Mouse (Mus musculus) layer of hippocampus, adult 9-11 months (tissue): ENCODE data around the gene Col4a3bp.
A peak's percentile ranks its signal among the peaks of the same experiment; 100 is the strongest.

Experiments
- DNase-seq: peaks from one replicate; pipeline ENCODE4 v3.0.0; 2022

Gene Col4a3bp

GRCm38 (mm10) chr13:96542081-96542889 lies at the start of gene Col4a3bp, which contains the start of gene Polk:
TSS of gene Col4a3bp (plus strand) at chr13:96542618.
TSS of gene Polk (minus strand) at chr13:96542579.
- DNase-seq = peak; percentile 97

- no peak for DNase-seq
These were observed 45.8 kb upstream of the Col4a3bp start for GRCm38 (mm10) chr13:96496630-96497029.

- DNase-seq = no peak
These were observed 42.5 kb upstream of the Col4a3bp start for GRCm38 (mm10) chr13:96499891-96500290.

GRCm38 (mm10) chr13:96505661-96506060 lies 36.8 kb upstream of the Col4a3bp start:
- DNase-seq = no peak

GRCm38 (mm10) chr13:96506313-96506712 lies 36.1 kb upstream of the Col4a3bp start:
- no peak for DNase-seq

GRCm38 (mm10) chr13:96507541-96507940 lies 34.9 kb upstream of the Col4a3bp start:
- no peak for DNase-seq

- DNase-seq = peak; percentile 14
These were observed 31.8 kb upstream of the Col4a3bp start for GRCm38 (mm10) chr13:96510635-96511034.

GRCm38 (mm10) chr13:96511262-96511661 lies 31.2 kb upstream of the Col4a3bp start:
- no peak for DNase-seq

GRCm38 (mm10) chr13:96511893-96512292 lies 30.5 kb upstream of the Col4a3bp start:
- DNase-seq = no peak

- no peak for DNase-seq
These were observed 28.1 kb upstream of the Col4a3bp start for GRCm38 (mm10) chr13:96514154-96514942.

GRCm38 (mm10) chr13:96516249-96516648 lies 26.2 kb upstream of the Col4a3bp start:
- DNase-seq = no peak

- DNase-seq = no peak
These were observed 25.1 kb upstream of the Col4a3bp start for GRCm38 (mm10) chr13:96517335-96517734.

- DNase-seq = no peak
These were observed 21.1 kb upstream of the Col4a3bp start for GRCm38 (mm10) chr13:96521294-96521693.

- no peak for DNase-seq
These were observed 15.4 kb upstream of the Col4a3bp start for GRCm38 (mm10) chr13:96527022-96527421.

GRCm38 (mm10) chr13:96527856-96528255 lies 14.6 kb upstream of the Col4a3bp start:
- DNase-seq = no peak

GRCm38 (mm10) chr13:96528776-96529175 lies 13.6 kb upstream of the Col4a3bp start:
- DNase-seq = no peak

GRCm38 (mm10) chr13:96529542-96529941 lies 12.9 kb upstream of the Col4a3bp start:
- DNase-seq = no peak

GRCm38 (mm10) chr13:96530064-96530463 lies 12.4 kb upstream of the Col4a3bp start:
- DNase-seq = no peak

- no peak for DNase-seq
These were observed 10.2 kb upstream of the Col4a3bp start for GRCm38 (mm10) chr13:96532176-96532575.

- DNase-seq = no peak
These were observed 8.7 kb upstream of the Col4a3bp start for GRCm38 (mm10) chr13:96533742-96534141.

GRCm38 (mm10) chr13:96536821-96537572 lies 5.4 kb upstream of the Col4a3bp start:
- DNase-seq = no peak

GRCm38 (mm10) chr13:96538103-96538502 lies 4.3 kb upstream of the Col4a3bp start:
- no peak for DNase-seq

GRCm38 (mm10) chr13:96541381-96541780 lies 1.0 kb upstream of the Col4a3bp start:
- no peak for DNase-seq
